Mouse (Mus musculus) embryonic facial prominence, embryonic 11.5 days (tissue): Measurements from ENCODE around the gene Slc9a8. TPM values are rescaled to one million over a fixed set of nuclear protein-coding genes. Genes with fewer than 3 reads are reported as not detected.
A peak's percentile ranks its signal among the peaks of the same experiment; 100 is the strongest.
"Not testable (repeated sequence)": the region's sequence is repeated elsewhere in the genome, so short reads cannot be mapped to it uniquely, and the experiment has no call there.

ENCODE experiments used
- ATAC-seq: fragments of 200-750 bp; cut with Nextera tagmentation; replicated peaks from 2 replicates; pipeline ENCODE4 v1.8.0; 2017; ENCODE audit warnings: low read depth; ENCODE audit not compliant: insufficient number of reproducible peaks, low FRiP score, low TSS enrichment
- DNase-seq: peaks from one replicate; pipeline ENCODE4 v3.0.0-alpha.2; 2015; ENCODE audit warnings: low spot score
- H3K27ac ChIP-seq: fragments of 300-500 bp; sonication (generic); replicated peaks from 2 replicates; pipeline ENCODE4 v1.5.1; 2014; ENCODE audit warnings: mild to moderate bottlenecking, low read depth, low read length, control low read depth
- H3K27me3 ChIP-seq: fragments of 300-500 bp; sonication (generic); 2 replicates; pipeline ENCODE4 v1.6.1; 2014; ENCODE audit warnings: mild to moderate bottlenecking, low read length, moderate library complexity, mixed read lengths; ENCODE audit not compliant: control insufficient read depth, insufficient read depth
- H3K36me3 ChIP-seq: fragments of 300-500 bp; sonication (generic); replicated peaks from 2 replicates; pipeline ENCODE4 v1.6.1; 2014; ENCODE audit warnings: low read depth, mild to moderate bottlenecking, low read length, moderate library complexity, mixed read lengths; ENCODE audit not compliant: control insufficient read depth, insufficient read depth
- H3K4me1 ChIP-seq: fragments of 300-500 bp; sonication (generic); 2 replicates; pipeline ENCODE4 v1.6.1; 2014; ENCODE audit warnings: low read length, mixed read lengths; ENCODE audit not compliant: control insufficient read depth, insufficient read depth
- H3K4me2 ChIP-seq: fragments of 300-500 bp; sonication (generic); 2 replicates; pipeline ENCODE4 v1.6.1; 2014; ENCODE audit warnings: low read depth, mild to moderate bottlenecking, control low read depth, low read length, moderate library complexity
- H3K4me3 ChIP-seq: fragments of 300-500 bp; sonication (generic); 2 replicates; pipeline ENCODE4 v1.5.1; 2014; ENCODE audit warnings: low read depth, low read length, control low read depth
- H3K9ac ChIP-seq: fragments of 300-500 bp; sonication (generic); replicated peaks from 2 replicates; pipeline ENCODE4 v1.6.1; 2014; ENCODE audit warnings: mild to moderate bottlenecking, control low read depth, low read length
- H3K9me3 ChIP-seq: fragments of 300-500 bp; sonication (generic); replicated peaks from 2 replicates; pipeline ENCODE4 v1.6.1; 2016; ENCODE audit warnings: mild to moderate bottlenecking, low read length, inconsistent platforms, mixed read lengths; ENCODE audit not compliant: control insufficient read depth
- WGBS: fragments of 180-500 bp; shearing (Covaris S2); extraction: QIAGEN DNeasy Blood & Tissue Kit; methylation state at CpG from one replicate; pipeline ENCODE4 v1.1.7; 2014; 5-methylcytosine and 5-hydroxymethylcytosine counted together
- polyA plus RNA-seq: library from polyadenylated mRNA; unstranded; fragments of >200 nt; fragmentation: Nextera tagmentation; extraction: Ambion mirVana; gene quantifications from 2 replicates; pipeline ENCODE4 v1.2.1, GENCODE M21; 2014

The Slc9a8 gene
- polyA plus RNA-seq, 1 experiment from 2014 or later = 13.5 TPM

GRCm38 (mm10) chr2:167380615-167381285 is 40.8 kb upstream of the Slc9a8 start:
- Histone ChIP-seq H3K36me3 (no peaks in the 10 kb centered on the region), H3K4me2 (no peak overlapping the region), H3K4me1 (no peaks in the 10 kb centered on the region), H3K4me3 (no peak overlapping the region), H3K27ac (no peak overlapping the region), H3K27me3 (no peaks in the 10 kb centered on the region), H3K9me3 (no peaks in the 10 kb centered on the region), H3K9ac (0 out of 2 replicates have a peak overlapping the region, but pooled peaks have one; percentile 9)
- WGBS = 63% methylated on average over 7 of the region's 7 CpGs
- DNase-seq (no peak), ATAC-seq (no peak)

GRCm38 (mm10) chr2:167381596-167381995 is 39.9 kb upstream of the Slc9a8 start:
- H3K36me3 ChIP-seq = no peaks in the 10 kb centered on the region
- H3K4me1 ChIP-seq = no peaks in the 10 kb centered on the region
- H3K4me3 ChIP-seq = no peak overlapping the region
- no peak overlapping the region for H3K9ac ChIP-seq
- no peak overlapping the region for H3K27ac ChIP-seq
- no peak overlapping the region for H3K4me2 ChIP-seq
- ATAC-seq (no peak), DNase-seq (no peak)
- H3K27me3 ChIP-seq = no peaks in the 10 kb centered on the region
- WGBS = 78% methylated on average over 7 of the region's 7 CpGs
- no peaks in the 10 kb centered on the region for H3K9me3 ChIP-seq

DNA sequence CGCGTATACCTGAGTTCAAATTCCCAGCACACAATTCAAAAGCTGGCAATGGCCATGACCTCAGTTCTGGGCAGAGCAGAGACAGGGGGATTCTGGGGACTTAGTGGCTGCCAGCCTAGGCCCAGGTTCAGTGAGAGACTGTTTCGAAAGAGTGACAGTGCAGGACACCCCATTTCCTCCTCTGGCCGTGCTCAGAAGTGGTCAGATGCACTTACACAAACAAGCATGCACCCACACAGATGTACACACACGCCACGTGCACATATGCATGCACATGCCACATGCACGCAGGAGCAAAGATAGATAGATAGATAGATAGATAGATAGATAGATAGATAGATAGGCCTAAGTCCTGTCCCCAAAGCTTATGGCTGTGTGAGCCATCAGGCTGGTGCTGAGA is 39.1 kb upstream of the Slc9a8 start:
- Histone ChIP-seq H3K9me3 (no peaks in the 10 kb centered on the region), H3K9ac (no peak overlapping the region), H3K4me2 (no peak overlapping the region), H3K4me3 (no peak overlapping the region), H3K4me1 (no peaks in the 10 kb centered on the region), H3K36me3 (no peaks in the 10 kb centered on the region), H3K27me3 (no peaks in the 10 kb centered on the region), H3K27ac (no peak overlapping the region)
- no peak for DNase-seq
- no peak for ATAC-seq
- 90% methylated on average over 7 of the region's 7 CpGs for WGBS

- H3K36me3 ChIP-seq = no peaks in the 10 kb centered on the region
- no peaks in the 10 kb centered on the region for H3K27me3 ChIP-seq
- no peaks in the 10 kb centered on the region for H3K4me1 ChIP-seq
- 87% methylated on average over 13 of the region's 13 CpGs for WGBS
- ATAC-seq (no peak), DNase-seq (no peak)
- no peaks in the 10 kb centered on the region for H3K9me3 ChIP-seq
- H3K9ac ChIP-seq = no peak overlapping the region
- no peak overlapping the region for H3K27ac ChIP-seq
- H3K4me3 ChIP-seq = no peak overlapping the region
- no peak overlapping the region for H3K4me2 ChIP-seq
Observed at GRCm38 (mm10) chr2:167383666-167384083, 37.8 kb upstream of the Slc9a8 start.

GRCm38 (mm10) chr2:167386456-167386855 is 35.1 kb upstream of the Slc9a8 start:
- DNase-seq = no peak

DNA sequence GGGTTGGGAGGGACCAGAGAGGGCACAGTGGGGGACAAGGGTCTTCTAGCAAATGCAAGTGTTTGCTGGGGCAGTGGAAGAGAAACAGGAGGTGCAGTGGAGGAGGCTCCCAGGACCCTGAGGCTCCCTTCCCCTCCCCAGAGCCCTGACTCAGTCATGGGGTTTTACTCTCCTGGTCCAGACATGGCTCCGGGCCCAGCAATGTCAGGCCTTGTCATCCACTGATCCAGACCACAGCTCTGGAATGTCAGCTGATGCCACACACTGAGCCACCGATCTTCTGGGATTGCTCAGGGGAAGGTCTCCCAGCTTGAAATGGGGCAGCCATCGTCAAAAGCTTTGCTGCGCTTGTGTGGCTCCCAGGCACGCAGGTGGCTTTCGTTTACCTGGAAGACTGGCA is 34.5 kb upstream of the Slc9a8 start:
- no peak for ATAC-seq
- H3K27ac ChIP-seq = no peak overlapping the region
- no peaks in the 10 kb centered on the region for H3K9me3 ChIP-seq
- no peak overlapping the region for H3K4me3 ChIP-seq
- no peaks in the 10 kb centered on the region for H3K27me3 ChIP-seq
- no peak overlapping the region for H3K9ac ChIP-seq
- WGBS = 79% methylated on average over 6 of the region's 6 CpGs
- no peaks in the 10 kb centered on the region for H3K4me1 ChIP-seq
- no peak overlapping the region for H3K4me2 ChIP-seq
- no peaks in the 10 kb centered on the region for H3K36me3 ChIP-seq
- DNase-seq = no peak

More at GRCm38 (mm10) chr2:167386456-167386855, 35.1 kb upstream of the Slc9a8 start:
- H3K4me1 ChIP-seq = no peaks in the 10 kb centered on the region
- no peaks in the 10 kb centered on the region for H3K36me3 ChIP-seq
- no peaks in the 10 kb centered on the region for H3K9me3 ChIP-seq
- H3K4me2 ChIP-seq = no peak overlapping the region; the same call in 1 of the 2 replicates
- 83% methylated on average over 4 of the region's 4 CpGs for WGBS
- H3K27ac ChIP-seq = no peak overlapping the region
- H3K9ac ChIP-seq = no peak overlapping the region
- no peak overlapping the region for H3K4me3 ChIP-seq
- ATAC-seq = no peak
- H3K27me3 ChIP-seq = no peaks in the 10 kb centered on the region

- Histone ChIP-seq H3K36me3 (no peaks in the 10 kb centered on the region), H3K9ac (no peak overlapping the region), H3K4me2 (no peak overlapping the region), H3K4me1 (no peaks in the 10 kb centered on the region), H3K27me3 (no peaks in the 10 kb centered on the region), H3K27ac (no peak overlapping the region), H3K4me3 (no peak overlapping the region), H3K9me3 (no peaks in the 10 kb centered on the region)
- WGBS = 83% methylated on average over 7 of the region's 7 CpGs
- DNase-seq = no peak
- ATAC-seq = no peak
Observed at GRCm38 (mm10) chr2:167394426-167394825, 27.1 kb upstream of the Slc9a8 start.

- H3K4me1 ChIP-seq, DNase-seq: not testable (repeated sequence)
Observed at GRCm38 (mm10) chr2:167396420-167396819, 25.1 kb upstream of the Slc9a8 start.

More at GRCm38 (mm10) chr2:167396420-167396819, 25.1 kb upstream of the Slc9a8 start:
- H3K9me3 ChIP-seq, H3K36me3 ChIP-seq, H3K27ac ChIP-seq, H3K4me3 ChIP-seq, H3K9ac ChIP-seq, ATAC-seq, H3K4me2 ChIP-seq, H3K27me3 ChIP-seq: not testable (repeated sequence)
- 96% methylated on average over 9 of the region's 9 CpGs for WGBS
